Mouse (Mus musculus): ENCODE measurements around the gene Acta2. TPM values are rescaled to one million over a fixed set of nuclear protein-coding genes. Genes with fewer than 3 reads are reported as not detected.

Acta2 gene
- polyA plus RNA-seq, 3 experiments from 2014 or later, result 0.16 to 0.64 TPM; not detected in 1

Other genes with a start within 250 kb of the Acta2 start
- gene Lipk, start 247.3 kb downstream of the Acta2 start, polyA plus RNA-seq (2017; shearing (Covaris generic)), result not detected
- gene Lipn, start 188.2 kb downstream of the Acta2 start, polyA plus RNA-seq (2017; shearing (Covaris generic)), result not detected
- gene Lipm, start 154.7 kb downstream of the Acta2 start, polyA plus RNA-seq (2017; shearing (Covaris generic)), result not detected
- gene Ankrd22, start 89.5 kb downstream of the Acta2 start, polyA plus RNA-seq (2017; shearing (Covaris generic)), result not detected
- 10 to 100 TPM; 55.7 to 96.7 (median 78.8) TPM for gene Stambpl1, start 63.4 kb downstream of the Acta2 start, polyA plus RNA-seq (2017; shearing (Covaris generic))
- gene Fas, start 35.1 kb upstream of the Acta2 start, polyA plus RNA-seq (2017; shearing (Covaris generic)), result 100 to 1,000 TPM; 124 to 144 (median 139) TPM
- gene Ch25h, start 219.6 kb upstream of the Acta2 start, polyA plus RNA-seq (2017; shearing (Covaris generic)), result under 1 TPM in 1 of 3 experiments, not detected in 2; 0.26 TPM